Mouse (Mus musculus) retina, embryonic 14.5 days (tissue): Measurements from ENCODE around the gene Slc37a4.
"Not testable (repeated sequence)": the region's sequence is repeated elsewhere in the genome, so short reads cannot be mapped to it uniquely, and the experiment has no call there.

Source experiments
- DNase-seq: peaks from one replicate; pipeline ENCODE4 v3.0.0-alpha.2; 2015; ENCODE audit warnings: low spot score

The Slc37a4 gene

GRCm38 (mm10) chr9:44398551-44398950 lies 1.9 kb downstream of the Slc37a4 start:
- no peak for DNase-seq

- DNase-seq, result no peak
Observed at GRCm38 (mm10) chr9:44399114-44399794, 2.6 kb downstream of the Slc37a4 start.

DNA sequence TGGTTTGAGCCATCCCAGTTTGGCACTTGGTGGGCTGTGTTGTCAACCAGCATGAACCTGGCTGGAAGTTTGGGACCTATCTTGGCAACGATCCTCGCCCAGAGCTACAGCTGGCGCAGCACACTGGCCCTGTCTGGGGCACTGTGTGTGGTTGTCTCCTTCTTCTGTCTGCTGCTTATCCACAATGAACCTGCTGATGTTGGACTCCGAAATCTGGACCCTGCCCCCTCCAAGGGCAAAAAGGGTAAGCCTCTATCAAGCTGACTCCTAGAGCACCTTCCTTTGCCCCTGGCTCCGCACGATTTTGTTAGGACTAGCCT lies 3.1 kb downstream of the Slc37a4 start:
- DNase-seq, result no peak

- DNase-seq, result no peak
Observed at GRCm38 (mm10) chr9:44401081-44401480, 4.4 kb downstream of the Slc37a4 start.

DNA sequence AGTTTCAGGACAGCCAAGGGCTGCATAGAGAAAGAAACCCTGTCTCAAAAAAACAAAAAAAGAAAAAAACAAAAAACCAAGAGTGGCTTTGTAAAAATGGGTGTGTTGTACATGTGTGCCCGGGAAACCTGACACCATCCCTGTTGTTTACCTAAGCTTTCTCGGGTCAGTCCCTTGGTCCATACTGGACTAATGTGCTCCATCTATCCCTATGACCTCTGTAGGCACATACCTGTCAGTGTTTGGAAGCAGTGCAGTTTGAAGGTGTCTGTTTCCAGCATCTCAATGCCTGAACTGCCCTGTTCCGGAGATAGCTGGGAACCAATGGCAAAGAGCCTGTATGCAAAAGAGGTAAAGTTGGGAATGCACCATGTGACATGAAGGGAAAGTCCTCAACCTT lies 8.4 kb downstream of the Slc37a4 start:
- no peak for DNase-seq

DNA sequence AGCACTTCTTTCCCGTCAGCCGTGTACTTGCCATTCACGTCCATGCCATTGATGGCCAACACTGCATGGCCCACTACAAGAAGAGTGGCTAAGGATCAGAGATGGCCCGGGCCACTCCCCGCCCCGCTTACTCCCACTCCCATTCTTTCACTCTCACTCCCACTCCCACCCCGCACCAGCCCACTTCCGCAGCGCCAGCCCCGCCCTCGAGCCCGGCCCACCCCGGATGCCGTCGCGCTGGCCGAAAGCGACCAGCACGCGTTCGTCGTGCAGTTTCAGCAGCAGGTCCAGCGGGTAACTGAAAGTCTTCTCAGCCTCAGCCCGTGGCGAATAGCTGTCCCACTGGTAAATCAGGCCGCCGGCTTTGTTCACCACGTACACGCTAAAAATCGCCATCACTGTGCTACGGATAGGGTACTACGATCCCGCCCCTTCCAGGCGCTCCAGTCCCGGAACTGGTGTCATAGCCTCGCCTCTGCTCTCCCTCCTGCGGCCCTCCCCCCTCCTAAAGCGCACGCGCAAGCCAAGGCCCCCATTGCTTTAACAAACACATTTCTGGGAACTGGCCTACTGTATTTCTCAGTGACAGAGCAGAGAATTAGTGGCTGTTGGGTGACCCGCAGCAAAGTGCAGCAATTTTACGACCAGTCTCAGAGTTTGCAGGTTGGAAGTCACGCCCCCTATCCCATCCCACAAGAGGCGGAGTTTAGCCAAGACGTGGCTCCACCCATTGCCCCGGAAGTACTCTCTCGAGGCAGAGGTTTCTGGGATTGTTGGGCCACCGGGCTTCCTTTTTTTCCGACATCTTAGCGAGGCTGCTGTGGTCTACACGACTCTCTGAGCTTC lies 10.5 kb downstream of the Slc37a4 start, which contains the start of the genes Rps25 and Trappc4:
Rps25 (plus strand) TSS at position 234 of the 846 bp plus-strand sequence.
Trappc4 (minus strand) TSS at position 695 of the 846 bp plus-strand sequence.
- DNase-seq, result peak; percentile 98

GRCm38 (mm10) chr9:44407752-44408097 lies 11.1 kb downstream of the Slc37a4 start:
- no peak for DNase-seq

GRCm38 (mm10) chr9:44408693-44409092 lies 12.0 kb downstream of the Slc37a4 start:
- DNase-seq, result not testable (repeated sequence)

GRCm38 (mm10) chr9:44410647-44411336 lies 14.1 kb downstream of the Slc37a4 start:
- DNase-seq, result no peak

GRCm38 (mm10) chr9:44411601-44412130 lies 15.0 kb downstream of the Slc37a4 start:
- DNase-seq, result no peak

- DNase-seq, result no peak
Observed at GRCm38 (mm10) chr9:44412306-44412705, 15.7 kb downstream of the Slc37a4 start.

DNA sequence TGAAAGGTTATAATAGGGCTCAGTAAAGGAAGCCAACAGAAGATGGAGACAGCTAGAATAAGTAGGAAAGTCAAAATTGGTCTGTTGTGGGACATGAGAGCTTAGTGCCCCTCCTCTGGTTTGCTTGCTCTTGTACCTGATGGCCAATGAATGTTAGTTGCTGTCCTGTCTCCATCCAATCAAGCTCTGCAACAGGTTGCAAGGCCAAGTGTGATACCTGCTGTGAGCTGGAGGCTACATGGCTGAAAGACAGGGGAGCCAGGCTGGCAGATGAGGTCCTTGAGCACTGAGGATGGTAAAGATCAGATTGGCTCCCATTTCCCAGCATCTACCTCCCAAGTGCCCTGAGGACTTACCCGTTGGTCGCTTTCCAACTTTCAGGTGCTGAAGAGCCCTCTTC lies 16.1 kb downstream of the Slc37a4 start:
- DNase-seq, result no peak

GRCm38 (mm10) chr9:44417156-44417891 lies 20.7 kb downstream of the Slc37a4 start:
- no peak for DNase-seq

GRCm38 (mm10) chr9:44417892-44418363 lies 21.3 kb downstream of the Slc37a4 start:
- DNase-seq, result peak; percentile 98

GRCm38 (mm10) chr9:44418519-44419385 lies 22.1 kb downstream of the Slc37a4 start, which contains the start of gene Ccdc84:
TSS of gene Ccdc84 (minus strand) at chr9:44418569.
- no peak for DNase-seq

DNA sequence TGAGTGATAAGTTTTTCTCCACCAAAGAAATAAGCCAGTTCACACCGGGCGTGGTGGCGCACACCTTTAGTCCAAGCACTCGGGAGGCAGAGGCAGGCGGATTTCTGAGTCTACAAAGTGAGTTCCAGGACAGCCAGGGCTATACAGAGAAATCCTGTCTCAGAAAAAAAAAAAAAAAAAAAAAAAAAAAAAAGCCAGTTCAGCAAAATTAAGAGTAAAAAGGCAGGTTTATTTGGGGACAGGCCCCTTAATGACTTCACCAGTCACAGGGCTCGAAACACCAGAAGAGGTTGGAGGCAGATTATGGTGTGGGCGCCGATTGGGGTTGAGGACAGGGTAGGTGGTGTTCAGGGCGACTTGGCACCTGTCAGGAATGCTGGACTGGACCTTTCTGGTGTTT lies 23.1 kb downstream of the Slc37a4 start:
- not testable (repeated sequence) for DNase-seq

DNA sequence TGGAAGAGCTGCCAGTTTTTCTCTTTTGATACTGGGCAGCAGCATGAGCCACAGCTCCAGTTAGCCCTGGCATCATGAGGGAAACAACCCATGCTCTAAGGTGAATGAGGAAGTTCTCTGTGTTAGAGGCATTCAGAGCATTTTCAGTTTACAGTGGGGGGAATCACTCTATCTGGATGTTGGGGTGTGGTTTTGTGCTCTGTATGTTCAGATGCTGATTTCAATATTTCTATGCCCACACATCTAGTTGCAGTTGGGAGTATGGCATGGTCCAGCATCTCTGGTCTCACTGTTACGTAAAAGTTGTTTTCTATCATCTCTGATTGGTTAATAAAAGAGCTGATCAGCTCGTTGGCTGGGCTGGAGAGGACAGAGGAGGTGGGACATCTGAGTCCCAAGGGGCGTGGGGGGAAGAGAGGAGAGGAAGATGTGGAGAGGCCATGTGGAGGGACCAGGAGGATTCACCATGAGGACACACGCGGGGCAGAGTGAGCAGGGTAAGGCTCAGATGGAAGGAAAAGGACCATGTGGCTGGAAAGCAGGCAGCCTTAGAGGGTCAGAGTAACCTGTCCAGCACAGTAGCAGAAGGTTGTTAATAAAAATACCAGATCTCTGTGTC lies 23.7 kb downstream of the Slc37a4 start:
- no peak for DNase-seq

GRCm38 (mm10) chr9:44423576-44423975 lies 26.9 kb downstream of the Slc37a4 start:
- no peak for DNase-seq

- no peak for DNase-seq
Observed at GRCm38 (mm10) chr9:44432577-44433185, 36.0 kb downstream of the Slc37a4 start.

DNA sequence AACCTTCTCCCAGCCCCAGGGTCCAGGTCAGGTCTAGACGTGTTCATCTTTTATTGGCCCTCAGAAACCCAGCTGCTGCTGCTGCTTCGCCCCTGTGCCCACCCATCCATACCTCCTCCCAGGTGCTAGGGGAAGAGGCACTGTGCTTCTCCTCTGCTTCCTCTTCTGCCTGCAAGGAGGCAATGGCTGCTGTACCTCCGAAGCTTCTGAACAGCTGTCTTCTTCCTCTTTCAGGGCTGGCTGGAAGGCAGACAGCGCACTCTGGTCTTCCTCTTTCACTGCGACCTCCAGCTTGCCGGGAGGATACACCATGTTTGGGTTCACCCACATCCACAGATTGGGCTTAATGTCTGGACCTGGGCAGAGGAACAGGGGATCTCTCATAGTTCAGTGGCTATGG lies 39.1 kb downstream of the Slc37a4 start:
- DNase-seq, result no peak
